ENCODE assay signal across 17 mouse cellular contexts in the genomic region with DNA sequence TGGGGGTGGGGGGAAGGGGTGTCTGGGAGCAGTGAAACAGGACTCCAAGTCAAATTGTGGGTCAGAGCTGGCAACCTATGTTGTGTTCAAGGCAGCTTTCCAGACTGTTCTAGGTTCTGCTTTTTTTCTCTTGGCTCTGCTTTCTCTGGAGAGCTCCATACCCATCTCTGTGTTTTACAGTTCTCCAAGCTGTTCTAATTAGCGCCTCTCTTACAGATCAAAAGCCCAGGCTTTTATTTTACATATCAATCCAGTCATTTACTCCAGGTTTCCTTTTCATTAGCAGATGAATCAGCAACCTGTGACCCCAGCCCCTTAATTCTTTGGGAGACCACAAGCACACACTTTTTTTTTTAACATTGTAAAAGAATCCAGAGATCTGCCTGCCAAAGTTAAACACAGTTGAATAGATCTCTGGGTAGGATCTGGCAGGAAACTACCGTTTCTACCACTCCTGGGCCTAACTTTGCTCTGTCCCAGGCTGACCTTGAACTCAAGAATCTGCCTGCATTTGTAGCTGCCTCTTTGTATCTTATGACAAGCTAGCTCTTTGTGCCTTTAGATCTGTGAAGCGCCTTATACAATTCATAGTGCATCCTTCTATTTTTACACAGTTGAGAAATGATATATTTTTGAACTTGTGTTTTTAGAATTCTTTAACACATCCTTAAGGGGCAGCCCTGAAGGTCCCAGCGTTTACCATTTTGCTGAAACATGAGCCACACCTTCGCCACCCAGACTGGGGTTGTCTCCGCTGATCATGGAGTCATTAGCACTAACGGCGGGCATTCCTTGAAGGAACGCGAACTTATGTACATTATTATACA. TPM values are rescaled to one million over a fixed set of nuclear protein-coding genes. Genes with fewer than 3 reads are reported as not detected.
"Had no signal": no experiment of that assay in that cellular context is flagged by ENCODE, and none has a peak within 500 bp of the region (broad histone marks: within the 10 kb centered on the region; RNA-seq: fewer than 3 reads in every experiment).

No protein-coding gene starts in this region.

- DNase-seq: kidney, adult 9 months; kidney, postnatal 36 days; left cerebral cortex, postnatal 4 days; lung, adult 2 months; lung, postnatal 36 days; retina, postnatal 1 day; right cerebral cortex, postnatal 4 days; spleen, adult 18-20 months; thymus, postnatal 36 days had no signal

- H3K9ac ChIP-seq: limb, embryonic 13.5 days; liver, embryonic 14.5 days; midbrain, embryonic 13.5 days had no signal

- H3K27me3 ChIP-seq: limb, embryonic 13.5 days; midbrain, embryonic 13.5 days had no signal

- H3K36me3 ChIP-seq: limb, embryonic 13.5 days had no signal

- H3K9me3 ChIP-seq: limb, embryonic 13.5 days; midbrain, embryonic 13.5 days had no signal

- ATAC-seq: lung, postnatal 0 days had no signal

- H3K4me3 ChIP-seq: limb, embryonic 13.5 days; midbrain, embryonic 13.5 days had no signal

- H3K4me1 ChIP-seq: limb, embryonic 13.5 days; midbrain, embryonic 13.5 days had no signal

- H3K4me2 ChIP-seq: limb, embryonic 13.5 days had no signal

- H3K27ac ChIP-seq: kidney, postnatal 0 days; limb, embryonic 13.5 days; liver, embryonic 14.5 days; midbrain, embryonic 13.5 days had no signal

RNA-seq across cellular contexts. Expression of a gene that starts 19.8 kb away (rescaled TPM):
- total RNA-seq: neutrophil, adult 5-6 weeks had no signal
- polyA plus RNA-seq: liver, adult 2 months had no signal

RNA-seq across cellular contexts. Expression of a gene that starts 59.4 kb away (rescaled TPM):
- total RNA-seq: liver, adult 2 months; megakaryocyte progenitor cell, adult 5-6 weeks; neutrophil, adult 5-6 weeks had no signal
- polyA plus RNA-seq: liver, adult 2 months had no signal
